Mouse (Mus musculus) hindbrain, embryonic 13.5 days (tissue): ENCODE measurements around the gene Man1c1. TPM values are rescaled to one million over a fixed set of nuclear protein-coding genes. Genes with fewer than 3 reads are reported as not detected.
A peak's percentile ranks its signal among the peaks of the same experiment; 100 is the strongest.

Experiments used
- ATAC-seq: fragments of 200-750 bp; cut with Nextera tagmentation; 2 replicates; pipeline ENCODE4 v1.8.0; 2017; ENCODE audit warnings: moderate TSS enrichment; ENCODE audit not compliant: low FRiP score
- H3K27ac ChIP-seq: fragments of 300-500 bp; sonication (generic); 2 replicates; pipeline ENCODE4 v1.5.1; 2015; ENCODE audit warnings: inconsistent platforms, mild to moderate bottlenecking, moderate library complexity
- H3K27me3 ChIP-seq: fragments of 300-500 bp; sonication (generic); 2 replicates; pipeline ENCODE4 v1.6.1; 2015; ENCODE audit warnings: mild to moderate bottlenecking, inconsistent platforms
- H3K36me3 ChIP-seq: fragments of 300-500 bp; sonication (generic); 2 replicates; pipeline ENCODE4 v1.6.1; 2015; ENCODE audit warnings: mild to moderate bottlenecking, inconsistent platforms
- H3K4me1 ChIP-seq: fragments of 300-500 bp; sonication (generic); replicated peaks from 2 replicates; pipeline ENCODE4 v1.6.1; 2015; ENCODE audit warnings: inconsistent platforms
- H3K4me2 ChIP-seq: fragments of 300-500 bp; sonication (generic); 2 replicates; pipeline ENCODE4 v1.6.1; 2015; ENCODE audit warnings: inconsistent platforms, mild to moderate bottlenecking, moderate library complexity
- H3K4me3 ChIP-seq: fragments of 300-500 bp; sonication (generic); 2 replicates; pipeline ENCODE4 v1.5.1; 2015; ENCODE audit warnings: mild to moderate bottlenecking, inconsistent platforms
- H3K9ac ChIP-seq: fragments of 300-500 bp; sonication (generic); 2 replicates; pipeline ENCODE4 v1.6.1; 2015; ENCODE audit warnings: mild to moderate bottlenecking, inconsistent platforms
- H3K9me3 ChIP-seq: fragments of 300-500 bp; sonication (generic); 2 replicates; pipeline ENCODE4 v1.6.1; 2016; ENCODE audit warnings: inconsistent platforms
- WGBS: fragments of 180-500 bp; shearing (Covaris S2); methylation state at CpG from one replicate; pipeline ENCODE4 v1.1.7; 2015; 5-methylcytosine and 5-hydroxymethylcytosine counted together
- polyA plus RNA-seq: library from polyadenylated mRNA; unstranded; fragments of >200 nt; fragmentation: Nextera tagmentation; extraction: Ambion mirVana; gene quantifications from 2 replicates; pipeline ENCODE4 v1.2.1, GENCODE M21; 2015

Gene Man1c1
- polyA plus RNA-seq, 1 experiment from 2014 or later, result 3.8 TPM

GRCm38 (mm10) chr4:134612070-134612667, 91.9 kb downstream of the Man1c1 start:
- Histone ChIP-seq H3K4me2 (no peak overlapping the region), H3K9me3 (no peaks in the 10 kb centered on the region), H3K27me3 (no peaks in the 10 kb centered on the region), H3K9ac (no peak overlapping the region), H3K4me1 (peaks cover 23% of the 10 kb centered on the region), H3K4me3 (no peak overlapping the region), H3K27ac (no peak overlapping the region), H3K36me3 (no peaks in the 10 kb centered on the region)
- ATAC-seq, result no peak
- 70% methylated on average over 16 of the region's 16 CpGs for WGBS

GRCm38 (mm10) chr4:134610616-134611015, 93.5 kb downstream of the Man1c1 start:
- Histone ChIP-seq H3K36me3 (no peaks in the 10 kb centered on the region), H3K9me3 (no peaks in the 10 kb centered on the region), H3K4me3 (no peak overlapping the region), H3K27me3 (no peaks in the 10 kb centered on the region), H3K4me1 (peaks cover 25% of the 10 kb centered on the region), H3K4me2 (no peak overlapping the region), H3K27ac (no peak overlapping the region), H3K9ac (no peak overlapping the region)
- no peak for ATAC-seq
- 89% methylated on average over 3 of the region's 3 CpGs for WGBS

- Histone ChIP-seq H3K4me1 (peaks cover 37% of the 10 kb centered on the region), H3K36me3 (no peaks in the 10 kb centered on the region), H3K9me3 (no peaks in the 10 kb centered on the region), H3K9ac (no peak overlapping the region), H3K4me2 (no peak overlapping the region), H3K27me3 (no peaks in the 10 kb centered on the region), H3K4me3 (no peak overlapping the region), H3K27ac (no peak overlapping the region)
- WGBS, result 96% methylated on average over 5 of the region's 5 CpGs
- ATAC-seq, result no peak
These were observed 96.4 kb downstream of the Man1c1 start for GRCm38 (mm10) chr4:134607679-134608078.

GRCm38 (mm10) chr4:134606054-134606453, 98.0 kb downstream of the Man1c1 start:
- H3K9ac ChIP-seq, result 0 out of 2 replicates have a peak overlapping the region, but pooled peaks have one; percentile 49
- ATAC-seq, result no peak
- no peaks in the 10 kb centered on the region for H3K27me3 ChIP-seq
- no peak overlapping the region for H3K4me2 ChIP-seq
- no peaks in the 10 kb centered on the region for H3K36me3 ChIP-seq
- no peak overlapping the region for H3K4me3 ChIP-seq
- WGBS, result 44% methylated on average over 5 of the region's 5 CpGs
- peak overlapping the region; percentile 30; the same call in 1 of the 2 replicates for H3K27ac ChIP-seq
- peaks cover 53% of the 10 kb centered on the region for H3K4me1 ChIP-seq
- H3K9me3 ChIP-seq, result no peaks in the 10 kb centered on the region

GRCm38 (mm10) chr4:134604472-134604871, 99.6 kb downstream of the Man1c1 start:
- H3K4me3 ChIP-seq, result no peak overlapping the region
- no peaks in the 10 kb centered on the region for H3K36me3 ChIP-seq
- no peak overlapping the region for H3K27ac ChIP-seq
- no peak for ATAC-seq
- 68% methylated on average over 4 of the region's 4 CpGs for WGBS
- H3K27me3 ChIP-seq, result no peaks in the 10 kb centered on the region
- H3K4me2 ChIP-seq, result no peak overlapping the region
- no peaks in the 10 kb centered on the region for H3K9me3 ChIP-seq
- H3K4me1 ChIP-seq, result peaks cover 64% of the 10 kb centered on the region
- H3K9ac ChIP-seq, result 0 out of 2 replicates have a peak overlapping the region, but pooled peaks have one; percentile 9

GRCm38 (mm10) chr4:134603553-134603952, 100.5 kb downstream of the Man1c1 start:
- H3K9ac ChIP-seq, result no peak overlapping the region
- no peaks in the 10 kb centered on the region for H3K36me3 ChIP-seq
- H3K27me3 ChIP-seq, result no peaks in the 10 kb centered on the region
- H3K9me3 ChIP-seq, result no peaks in the 10 kb centered on the region
- no peak overlapping the region for H3K4me2 ChIP-seq
- no peak for ATAC-seq
- peaks cover 66% of the 10 kb centered on the region for H3K4me1 ChIP-seq
- H3K4me3 ChIP-seq, result no peak overlapping the region
- WGBS, result 61% methylated on average over 5 of the region's 5 CpGs
- no peak overlapping the region for H3K27ac ChIP-seq

- no peak for ATAC-seq
- Histone ChIP-seq H3K4me2 (no peak overlapping the region), H3K4me1 (peaks cover 66% of the 10 kb centered on the region), H3K27ac (no peak overlapping the region), H3K36me3 (no peaks in the 10 kb centered on the region), H3K27me3 (no peaks in the 10 kb centered on the region), H3K4me3 (no peak overlapping the region), H3K9me3 (no peaks in the 10 kb centered on the region), H3K9ac (no peak overlapping the region)
- 63% methylated on average over 3 of the region's 3 CpGs for WGBS
These were observed 101.5 kb downstream of the Man1c1 start for GRCm38 (mm10) chr4:134602610-134603009.

GRCm38 (mm10) chr4:134601981-134602380, 102.1 kb downstream of the Man1c1 start:
- 85% methylated on average over 7 of the region's 7 CpGs for WGBS
- no peaks in the 10 kb centered on the region for H3K9me3 ChIP-seq
- no peaks in the 10 kb centered on the region for H3K27me3 ChIP-seq
- peaks cover 65% of the 10 kb centered on the region for H3K4me1 ChIP-seq
- 0 out of 2 replicates have a peak overlapping the region, but pooled peaks have one; percentile 35 for H3K27ac ChIP-seq
- H3K9ac ChIP-seq, result 0 out of 2 replicates have a peak overlapping the region, but pooled peaks have one; percentile 5
- no peak for ATAC-seq
- no peak overlapping the region for H3K4me3 ChIP-seq
- H3K4me2 ChIP-seq, result no peak overlapping the region
- H3K36me3 ChIP-seq, result no peaks in the 10 kb centered on the region

GRCm38 (mm10) chr4:134601404-134601803, 102.7 kb downstream of the Man1c1 start:
- Histone ChIP-seq H3K4me1 (peaks cover 60% of the 10 kb centered on the region), H3K9me3 (no peaks in the 10 kb centered on the region), H3K4me3 (no peak overlapping the region), H3K36me3 (no peaks in the 10 kb centered on the region), H3K27me3 (no peaks in the 10 kb centered on the region), H3K4me2 (no peak overlapping the region), H3K27ac (no peak overlapping the region), H3K9ac (0 out of 2 replicates have a peak overlapping the region, but pooled peaks have one; percentile 5)
- 63% methylated on average over 8 of the region's 8 CpGs for WGBS
- no peak for ATAC-seq

- H3K27ac ChIP-seq, result no peak overlapping the region
- H3K4me3 ChIP-seq, result no peak overlapping the region
- peaks cover 54% of the 10 kb centered on the region for H3K4me1 ChIP-seq
- no peaks in the 10 kb centered on the region for H3K27me3 ChIP-seq
- H3K9ac ChIP-seq, result no peak overlapping the region
- H3K9me3 ChIP-seq, result no peaks in the 10 kb centered on the region
- 84% methylated on average over 7 of the region's 7 CpGs for WGBS
- no peak overlapping the region for H3K4me2 ChIP-seq
- H3K36me3 ChIP-seq, result no peaks in the 10 kb centered on the region
- no peak for ATAC-seq
These were observed 103.3 kb downstream of the Man1c1 start for GRCm38 (mm10) chr4:134600777-134601176.

GRCm38 (mm10) chr4:134600060-134600459, 104.0 kb downstream of the Man1c1 start:
- H3K4me1 ChIP-seq, result peaks cover 50% of the 10 kb centered on the region
- no peak overlapping the region for H3K4me2 ChIP-seq
- H3K27ac ChIP-seq, result peak overlapping the region; percentile 77
- H3K36me3 ChIP-seq, result no peaks in the 10 kb centered on the region
- H3K27me3 ChIP-seq, result no peaks in the 10 kb centered on the region
- 80% methylated on average over 9 of the region's 9 CpGs for WGBS
- H3K4me3 ChIP-seq, result no peak overlapping the region
- no peak for ATAC-seq
- no peaks in the 10 kb centered on the region for H3K9me3 ChIP-seq
- H3K9ac ChIP-seq, result no peak overlapping the region

- Histone ChIP-seq H3K4me2 (no peak overlapping the region), H3K4me1 (peaks cover 30% of the 10 kb centered on the region), H3K36me3 (no peaks in the 10 kb centered on the region), H3K4me3 (no peak overlapping the region), H3K9ac (no peak overlapping the region), H3K9me3 (no peaks in the 10 kb centered on the region), H3K27me3 (no peaks in the 10 kb centered on the region), H3K27ac (no peak overlapping the region)
- 89% methylated on average over 10 of the region's 10 CpGs for WGBS
- ATAC-seq, result no peak
These were observed 107.0 kb downstream of the Man1c1 start for GRCm38 (mm10) chr4:134596816-134597692.
